Mouse (Mus musculus) NIH3T3 (cell line): Measurements from ENCODE around the gene Colgalt1.

ENCODE experiments used
- DNase-seq: peaks from one replicate; pipeline ENCODE4 v3.0.0-alpha.2; 2012; ENCODE audit warnings: low read depth

Colgalt1 gene

GRCm38 (mm10) chr8:71610822-71611651, at the start of gene Colgalt1:
Gene Colgalt1, plus strand, starts transcription at chr8:71610998.
- DNase-seq, result peak; percentile 98

DNA sequence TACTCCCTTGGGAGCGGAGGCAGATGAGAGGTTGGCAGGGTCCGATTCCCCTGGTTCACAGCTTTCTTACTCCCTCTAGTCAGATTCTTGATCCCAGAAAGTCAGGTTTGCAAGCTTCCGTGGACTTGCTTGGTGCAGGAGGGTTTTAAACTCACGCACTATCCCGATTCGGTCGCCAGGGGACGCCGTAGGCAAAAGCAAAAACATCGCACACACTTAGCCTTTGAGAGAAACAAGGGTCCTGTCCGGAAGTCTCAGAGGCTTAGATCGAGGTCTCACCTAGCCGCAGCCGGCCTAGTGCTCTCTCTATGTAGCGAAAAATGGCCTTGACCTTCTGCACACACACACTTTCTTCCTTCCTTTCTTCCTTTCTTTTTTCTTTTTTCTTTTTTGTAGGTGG, 49.4 kb upstream of the Colgalt1 start:
- DNase-seq, result peak; percentile 88

DNA sequence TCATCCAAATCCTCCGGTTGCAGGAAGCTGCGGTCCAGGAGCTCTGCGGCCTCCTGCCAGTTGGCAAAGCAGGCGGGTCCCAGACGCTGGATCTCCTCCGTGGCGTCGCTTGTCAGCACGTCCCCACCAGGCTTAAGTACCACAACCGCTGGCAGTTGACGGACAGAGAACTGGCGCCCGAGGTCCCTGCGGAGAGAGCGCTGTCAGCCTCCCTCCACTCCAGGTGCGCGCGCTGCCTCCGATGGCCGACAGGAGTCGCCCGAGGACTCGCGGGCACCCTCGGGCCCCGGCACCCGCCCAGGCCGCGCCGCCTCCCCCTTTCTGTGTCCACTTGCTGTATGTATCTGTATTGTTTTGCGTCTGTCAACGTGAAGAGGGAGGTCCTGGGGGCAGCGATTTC, 48.0 kb upstream of the Colgalt1 start:
- peak; percentile 79 for DNase-seq

DNA sequence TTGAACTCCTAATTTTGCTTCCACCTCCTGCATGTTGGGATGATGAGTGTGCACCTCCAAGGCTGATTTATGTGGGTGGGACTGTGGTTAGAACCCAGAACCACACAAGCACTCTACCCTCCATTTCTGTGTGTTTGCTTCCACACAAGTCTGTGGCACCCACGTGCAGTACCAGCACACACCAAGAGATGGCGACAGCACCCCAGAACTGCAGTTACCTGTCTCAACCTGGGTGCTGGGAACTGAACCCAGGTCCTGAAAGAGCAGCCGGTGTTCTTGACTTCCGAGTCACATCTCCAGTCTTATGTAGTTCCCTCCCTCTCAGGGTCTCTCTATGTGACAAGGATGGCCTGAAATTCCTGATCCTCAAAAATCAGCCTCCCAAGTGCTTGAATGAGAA, 46.8 kb upstream of the Colgalt1 start:
- no peak for DNase-seq

DNA sequence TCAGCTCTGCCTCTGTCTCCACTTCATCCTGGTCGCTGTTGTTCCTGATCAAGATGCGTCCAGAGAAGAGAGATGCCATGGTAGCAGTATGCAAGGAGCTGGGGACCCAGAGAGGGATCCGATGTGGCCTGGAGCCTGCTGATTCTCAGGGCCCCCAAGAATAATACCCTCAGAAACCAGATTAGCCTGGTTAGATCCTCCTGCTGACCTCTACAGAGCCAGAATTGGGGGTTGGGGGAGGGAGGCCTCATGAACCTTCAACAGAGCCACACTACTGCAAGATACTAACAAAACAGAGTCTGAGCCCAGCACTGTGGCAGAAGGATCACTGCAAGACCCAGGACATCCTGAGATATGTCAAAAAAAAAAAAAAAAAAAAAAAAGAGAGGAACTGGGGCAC, 44.3 kb upstream of the Colgalt1 start, which contains the start of gene Nxnl1:
TSS of gene Nxnl1 (minus strand) at position 101 of the 400 bp plus-strand sequence.
- DNase-seq, result no peak

- DNase-seq, result no peak
Measured at GRCm38 (mm10) chr8:71567587-71567986, 43.2 kb upstream of the Colgalt1 start.

DNA sequence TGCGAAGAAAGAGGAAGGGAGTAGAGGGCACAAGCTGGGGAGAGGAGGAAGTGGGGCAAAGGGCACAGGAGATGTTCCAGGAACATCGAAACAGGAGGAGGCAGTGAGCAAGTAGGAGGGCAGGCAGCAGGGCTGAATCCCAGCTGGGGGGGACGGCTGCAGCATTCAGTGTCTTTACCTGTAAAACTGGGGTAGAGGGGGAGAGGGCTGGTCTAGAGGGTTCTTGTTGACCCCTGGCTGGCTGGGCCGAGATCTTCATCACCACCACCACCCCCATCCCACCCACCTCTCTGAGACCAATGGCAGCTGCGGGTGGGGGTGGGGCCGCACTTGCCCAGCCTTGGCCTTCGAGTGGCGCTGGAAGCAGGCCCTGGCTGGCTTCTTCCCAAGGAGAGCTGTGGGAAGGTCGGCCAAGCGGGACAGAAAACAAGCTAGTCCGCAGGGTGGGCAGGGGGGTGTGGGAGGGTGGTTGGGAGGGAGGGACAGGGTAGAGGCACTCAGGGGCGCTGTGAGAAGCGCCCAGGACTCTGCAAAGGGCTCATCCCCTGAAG, 42.3 kb upstream of the Colgalt1 start, which contains the start of gene Slc27a1:
TSS of gene Slc27a1 (plus strand) at position 496 of the 551 bp plus-strand sequence.
- DNase-seq, result peak; percentile 64

DNA sequence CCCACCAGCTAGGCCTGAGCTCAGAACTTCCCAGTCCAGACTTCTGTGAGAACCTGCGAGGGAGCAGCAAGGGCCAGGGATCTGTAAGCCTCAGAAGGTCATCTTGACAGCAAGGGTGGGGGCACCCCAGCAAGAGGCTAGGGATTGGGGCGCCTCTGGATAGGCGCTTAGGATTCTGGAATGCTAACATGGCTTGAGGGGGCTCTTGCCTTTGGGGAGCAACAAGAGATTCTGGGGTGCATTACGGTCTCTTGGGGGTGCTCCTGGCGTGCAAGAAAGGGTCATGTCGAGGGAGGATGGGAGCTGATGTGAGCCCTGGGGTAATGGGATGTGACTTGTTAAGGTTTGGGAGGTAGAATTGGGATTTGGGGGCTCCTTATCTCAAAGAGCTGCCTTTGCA, 41.9 kb upstream of the Colgalt1 start:
- DNase-seq, result no peak

- DNase-seq, result peak; percentile 88
Measured at GRCm38 (mm10) chr8:71569366-71570290, 41.2 kb upstream of the Colgalt1 start.

DNA sequence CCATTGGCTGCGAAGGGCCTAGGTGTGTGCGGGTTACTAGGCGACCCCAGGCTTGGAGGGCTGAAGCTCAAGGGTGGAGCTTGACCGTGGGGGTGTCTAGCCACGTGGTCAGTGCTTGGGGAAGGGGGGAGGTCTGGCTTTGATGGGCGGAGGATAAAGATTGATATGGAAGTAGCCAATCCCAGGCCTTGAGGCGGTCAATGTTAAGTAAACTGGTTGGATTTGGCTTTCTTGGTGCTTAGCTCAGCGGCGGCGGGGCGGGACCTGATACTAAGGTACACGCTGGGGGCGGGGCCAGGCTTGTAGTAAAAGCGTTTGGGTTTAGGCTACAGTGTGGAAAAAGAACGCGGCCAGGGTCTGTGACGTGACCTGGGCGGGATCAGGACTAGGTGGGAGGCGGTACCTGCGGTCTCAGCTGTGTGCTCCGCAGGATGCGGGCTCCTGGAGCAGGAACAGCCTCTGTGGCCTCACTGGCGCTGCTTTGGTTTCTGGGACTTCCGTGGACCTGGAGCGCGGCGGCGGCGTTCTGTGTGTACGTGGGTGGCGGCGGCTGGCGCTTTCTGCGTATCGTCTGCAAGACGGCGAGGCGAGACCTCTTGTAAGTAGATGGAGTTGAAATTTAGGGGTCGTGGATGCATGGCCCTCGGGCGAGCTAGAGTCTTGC, 40.4 kb upstream of the Colgalt1 start:
- DNase-seq, result peak; percentile 96

- DNase-seq, result no peak
Measured at GRCm38 (mm10) chr8:71572077-71572476, 38.7 kb upstream of the Colgalt1 start.

DNA sequence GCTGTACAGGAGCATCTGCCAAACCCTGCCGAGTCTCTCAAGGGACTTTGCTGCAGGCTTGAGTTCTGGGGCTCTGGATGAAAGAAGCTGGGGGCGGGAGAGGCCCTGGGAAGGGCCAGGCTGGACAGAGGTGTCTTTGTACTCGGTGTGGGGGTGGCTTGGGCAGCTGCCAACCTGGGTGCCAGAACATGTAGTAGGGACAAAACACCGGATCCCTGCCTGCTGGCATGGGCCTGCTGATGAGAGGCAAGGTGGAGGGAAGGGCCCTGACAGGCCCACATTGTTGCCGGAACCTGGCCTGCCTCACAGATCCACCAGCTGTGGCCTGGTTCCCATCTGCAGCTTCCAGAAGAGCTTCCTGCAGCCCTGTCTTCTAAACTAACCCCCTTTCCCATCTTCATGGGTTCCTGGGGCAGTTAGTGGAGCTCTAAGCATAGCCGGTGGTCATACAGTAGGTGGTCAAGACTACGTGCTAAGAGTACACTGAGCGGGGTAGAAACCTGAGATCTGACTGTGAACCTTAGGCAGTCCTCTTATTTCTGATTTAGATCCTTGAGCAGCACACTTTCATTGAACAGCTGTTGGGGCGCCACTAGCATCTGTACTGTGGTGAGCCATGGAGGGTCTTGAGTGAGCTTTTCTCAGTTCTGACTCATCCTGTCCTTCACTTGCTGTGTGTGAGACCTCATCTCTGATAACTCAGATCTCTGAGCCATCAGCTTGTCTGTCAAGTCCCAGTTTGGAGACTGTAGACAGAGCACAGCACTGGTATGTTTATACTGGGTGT, 37.8 kb upstream of the Colgalt1 start:
- peak; percentile 78 for DNase-seq

DNA sequence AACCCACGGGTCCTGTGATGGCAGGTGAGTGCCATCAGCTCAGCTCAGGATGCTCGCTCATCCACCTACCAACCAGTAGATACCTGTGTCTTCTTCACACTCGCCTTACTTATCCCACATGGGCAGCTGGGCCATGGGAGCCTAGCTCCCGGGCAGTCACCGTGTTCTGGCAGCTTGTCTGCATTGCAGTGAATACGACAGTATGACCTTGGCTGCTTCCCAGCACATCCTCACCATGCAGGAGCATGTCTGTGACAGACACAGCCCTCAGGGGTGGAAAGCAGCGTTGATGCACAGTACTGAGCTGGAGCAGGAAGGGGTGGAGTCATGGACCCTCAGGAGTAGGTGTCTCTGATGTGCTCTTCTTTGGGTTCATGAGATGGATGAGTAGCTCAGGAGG, 36.4 kb upstream of the Colgalt1 start:
- DNase-seq, result no peak

GRCm38 (mm10) chr8:71575020-71575419, 35.8 kb upstream of the Colgalt1 start:
- DNase-seq, result no peak

DNA sequence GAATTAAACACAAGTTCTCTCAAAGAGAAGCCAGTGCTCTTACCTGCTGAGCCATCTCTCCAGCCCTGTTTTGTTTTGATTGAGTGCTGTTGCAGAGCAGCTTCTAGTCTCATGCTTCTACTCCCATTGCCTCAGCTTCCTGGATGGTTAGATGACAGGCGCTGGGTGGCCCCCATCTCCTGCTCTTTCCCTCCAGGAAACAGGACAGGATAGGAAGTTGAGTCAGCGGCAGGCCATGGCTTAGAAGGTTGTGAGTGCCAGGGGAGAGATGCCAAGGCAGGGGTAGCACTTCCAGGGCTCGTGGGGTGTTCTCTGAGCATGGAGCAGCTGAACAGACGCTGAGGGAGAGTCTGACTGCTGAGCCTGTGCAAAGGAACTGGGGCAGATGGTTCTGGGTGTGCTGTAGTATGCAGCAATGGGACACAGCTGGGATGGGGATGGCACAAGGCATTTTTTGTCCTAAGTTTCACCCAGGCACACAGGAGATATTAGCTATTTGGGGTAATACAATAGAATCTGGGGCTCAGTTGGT, 32.9 kb upstream of the Colgalt1 start:
- no peak for DNase-seq

DNA sequence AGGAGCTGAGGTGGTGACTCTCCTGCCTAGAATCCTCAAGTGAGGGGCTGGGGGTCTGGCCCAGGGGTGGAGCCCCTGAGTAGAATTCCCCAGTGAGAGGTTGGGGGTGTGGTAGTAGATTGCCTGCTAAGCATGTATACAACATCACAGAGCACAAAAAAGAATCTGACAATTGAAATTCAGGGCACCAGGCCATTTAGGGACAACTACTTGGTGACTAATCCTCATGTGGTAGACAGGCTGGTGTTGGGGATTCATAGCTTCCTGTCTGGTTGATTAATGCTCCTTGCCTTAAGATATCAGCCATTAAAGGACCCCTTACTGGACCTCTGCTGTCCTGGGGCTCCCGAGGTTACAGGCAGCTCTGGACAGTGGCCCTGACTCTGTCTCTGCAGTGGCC, 31.8 kb upstream of the Colgalt1 start:
- DNase-seq, result peak; percentile 45

- DNase-seq, result no peak
Measured at GRCm38 (mm10) chr8:71579476-71579875, 31.3 kb upstream of the Colgalt1 start.

GRCm38 (mm10) chr8:71580201-71580600, 30.6 kb upstream of the Colgalt1 start:
- peak; percentile 83 for DNase-seq

DNA sequence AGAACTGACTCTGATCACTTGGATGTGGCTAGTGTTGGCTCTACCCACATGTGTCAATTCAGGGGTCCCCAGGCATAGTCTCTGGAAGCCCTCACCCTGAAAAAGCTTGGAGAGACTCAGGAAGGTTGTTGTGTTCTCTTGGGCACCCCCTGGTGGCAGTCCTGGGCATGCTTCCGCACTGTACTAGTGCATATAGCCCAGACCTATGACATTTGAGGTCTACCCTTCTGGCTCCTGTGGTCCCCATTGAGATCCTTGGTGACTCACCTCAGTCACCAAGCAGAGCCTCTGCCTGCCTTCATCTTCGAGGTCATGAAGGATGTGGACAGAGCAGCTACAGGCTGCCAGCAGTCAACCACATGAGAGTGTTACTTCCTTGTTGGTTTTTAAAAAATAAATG, 23.9 kb upstream of the Colgalt1 start:
- peak; percentile 41 for DNase-seq

- no peak for DNase-seq
Measured at GRCm38 (mm10) chr8:71588762-71589161, 22.0 kb upstream of the Colgalt1 start.

DNA sequence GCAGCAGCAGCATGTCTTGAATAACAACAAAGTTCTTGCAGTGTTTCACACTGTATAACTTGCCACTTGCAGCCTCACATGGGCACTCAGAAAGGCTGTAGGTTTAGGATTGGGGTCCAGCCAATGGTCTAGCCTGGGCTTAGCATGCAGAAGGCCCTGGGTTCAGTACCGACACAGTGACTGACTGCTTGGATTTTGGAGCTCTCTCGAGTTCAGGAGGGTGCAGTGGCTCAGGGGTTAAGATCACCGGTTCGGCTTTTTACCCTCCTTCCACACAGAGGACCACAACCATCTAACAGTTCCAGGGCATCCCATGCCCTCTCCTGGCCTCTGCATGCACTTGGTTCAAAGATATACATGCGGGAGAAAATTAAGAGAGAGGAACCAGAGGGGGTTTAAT, 19.8 kb upstream of the Colgalt1 start:
- DNase-seq, result no peak
